Mouse (Mus musculus): ENCODE measurements at regions not wholly inside any gene's neighbourhood (a gene's known extent, or its start where the extent isn't known, plus 50 kb on each side); places are given as distances from the start of the nearest gene placed in this dataset.
A peak's percentile ranks its signal among the peaks of the same experiment; 100 is the strongest.

DNA sequence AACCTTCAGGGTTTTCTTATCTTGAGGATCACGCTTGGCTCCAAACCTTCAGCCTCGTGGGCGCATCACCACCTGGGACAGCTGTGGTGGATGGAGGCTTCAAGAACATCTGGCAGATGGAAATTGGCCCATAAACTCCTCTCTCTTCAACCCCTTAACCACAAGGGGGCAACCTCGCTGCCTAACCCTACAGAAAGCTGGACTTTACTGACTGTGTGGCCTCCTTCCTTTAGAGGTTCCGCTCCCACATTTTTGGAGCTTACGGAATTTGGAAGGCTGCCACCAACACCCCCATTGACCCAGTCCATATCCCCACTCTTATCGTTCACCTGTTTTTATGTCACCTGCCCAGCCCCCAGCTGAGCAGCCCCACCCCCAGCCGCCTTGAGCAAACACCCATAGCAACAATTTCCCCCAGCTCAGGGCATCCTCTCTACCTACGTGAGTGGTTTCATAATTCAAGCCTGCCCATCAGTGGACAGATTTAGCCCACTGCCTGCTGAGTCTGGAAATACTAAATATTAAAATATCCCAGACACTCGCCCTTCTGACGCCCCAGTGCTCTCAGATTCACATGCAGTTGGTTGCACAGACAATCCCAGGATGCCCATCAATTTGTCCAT is 167.0 kb upstream of the Slc22a22 start:
- peak in 1 of 2 experiments; percentile 8 for DNase-seq (ENCODE audit: low spot score in 2 of 2)

DNA sequence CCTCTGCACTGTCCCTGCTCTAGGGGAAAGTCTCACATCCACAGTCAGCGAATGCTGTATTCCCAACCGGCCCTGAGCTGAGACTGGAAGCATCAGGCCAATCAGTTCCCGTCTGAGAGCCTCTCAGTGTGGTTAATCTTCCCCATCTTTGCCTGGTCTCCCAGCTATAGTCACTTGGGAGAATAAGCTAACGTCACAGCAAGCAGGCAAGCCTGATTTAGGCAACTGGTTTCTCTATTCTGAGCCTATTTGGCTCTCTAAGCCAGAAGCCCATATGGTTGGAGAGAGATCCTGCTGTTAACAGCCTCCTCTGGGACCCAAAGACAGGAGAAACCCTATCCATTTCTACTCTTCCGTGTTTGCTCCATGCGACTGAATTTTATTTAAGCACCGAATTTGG is 161.7 kb upstream of the Slc22a22 start:
- DNase-seq (ENCODE audit: low spot score in 2 of 2): no peak

DNA sequence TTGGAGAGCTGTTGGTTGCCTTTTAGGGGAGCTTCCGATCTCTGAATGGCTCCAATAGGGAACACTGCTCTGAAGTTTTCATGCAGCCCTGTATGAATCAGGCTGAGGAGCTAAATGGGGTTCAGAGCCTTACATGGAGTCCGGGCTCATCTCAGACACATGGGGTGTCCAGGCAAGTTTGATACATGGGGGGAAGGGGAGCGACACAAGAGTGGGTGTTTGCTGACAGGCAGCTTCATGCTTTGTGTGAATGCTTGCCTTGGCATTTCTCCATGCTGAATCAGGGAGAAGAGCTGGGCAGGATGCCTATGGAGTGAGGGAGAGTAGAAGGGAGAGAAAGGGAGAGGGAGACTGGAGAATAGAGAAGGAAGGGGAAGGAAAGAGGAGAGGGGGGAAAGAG is 155.6 kb upstream of the Slc22a22 start:
- no peak for DNase-seq (ENCODE audit: low spot score in 2 of 2)

DNA sequence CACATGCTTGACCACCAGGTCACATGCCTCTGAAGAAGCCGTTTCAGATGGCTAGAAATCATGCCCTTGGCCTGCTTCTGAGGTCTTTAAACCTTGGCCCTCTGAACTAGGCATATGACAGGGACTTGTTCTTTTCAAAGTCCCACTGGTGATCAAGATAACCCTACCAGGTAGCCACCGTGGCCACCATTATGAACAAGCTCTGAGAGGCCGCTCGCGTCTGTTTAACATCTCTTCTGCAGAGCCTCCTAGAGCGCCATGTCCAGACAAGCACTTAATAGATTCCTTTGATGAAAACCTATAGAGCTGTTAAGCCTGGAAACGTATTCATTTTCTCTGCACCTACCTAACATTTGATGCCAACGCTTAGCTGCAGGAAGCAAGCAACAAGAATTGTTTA is 155.1 kb upstream of the Slc22a22 start:
- no peak for DNase-seq (ENCODE audit: low spot score in 2 of 2)

DNA sequence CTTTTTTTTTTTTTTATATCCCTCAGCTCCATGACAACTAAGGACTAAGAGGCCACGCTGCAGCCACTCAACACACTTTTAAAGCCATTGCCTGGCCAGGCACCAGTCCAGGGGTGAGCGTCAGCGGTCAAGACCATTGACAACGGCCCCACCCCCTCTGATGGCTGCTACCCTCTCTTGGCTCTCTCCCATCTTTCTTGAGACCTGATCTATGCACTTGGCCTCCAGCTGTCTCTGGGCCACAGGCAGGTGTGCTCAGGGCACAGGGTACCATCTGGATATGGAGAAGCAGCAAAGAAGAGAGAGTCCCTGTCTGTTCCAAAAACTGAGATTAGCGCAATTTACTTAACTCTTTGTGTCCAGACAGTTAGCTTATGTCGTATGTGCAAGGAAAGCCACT is 141.0 kb upstream of the Slc22a22 start:
- no peak for DNase-seq (ENCODE audit: low spot score in 2 of 2)

DNA sequence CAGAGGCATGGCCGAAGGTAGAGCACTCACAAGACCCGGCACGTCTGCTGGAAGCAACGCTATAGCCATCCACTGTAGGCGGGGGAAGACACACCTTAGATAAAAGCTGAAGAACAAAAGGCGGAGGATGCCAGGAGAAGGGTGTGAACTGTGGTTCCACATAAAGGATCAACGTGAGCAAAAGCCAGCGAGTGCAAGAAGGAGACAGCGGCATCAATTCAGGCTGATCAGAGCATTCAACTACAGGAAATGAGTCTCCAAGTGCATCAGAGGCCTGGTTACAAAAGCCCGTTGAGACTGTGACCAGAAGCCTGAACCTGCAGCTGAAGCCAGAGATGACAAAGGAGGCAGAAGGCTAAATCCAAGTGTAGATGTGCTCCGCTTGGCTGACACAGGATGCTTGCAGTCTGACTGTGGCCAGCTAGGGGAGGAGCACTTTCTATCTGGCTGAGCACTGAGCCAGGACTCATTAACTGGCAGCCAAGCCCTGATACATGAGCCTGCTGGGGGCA is 139.5 kb upstream of the Slc22a22 start:
- DNase-seq (ENCODE audit: low spot score in 2 of 2): no peak

DNA sequence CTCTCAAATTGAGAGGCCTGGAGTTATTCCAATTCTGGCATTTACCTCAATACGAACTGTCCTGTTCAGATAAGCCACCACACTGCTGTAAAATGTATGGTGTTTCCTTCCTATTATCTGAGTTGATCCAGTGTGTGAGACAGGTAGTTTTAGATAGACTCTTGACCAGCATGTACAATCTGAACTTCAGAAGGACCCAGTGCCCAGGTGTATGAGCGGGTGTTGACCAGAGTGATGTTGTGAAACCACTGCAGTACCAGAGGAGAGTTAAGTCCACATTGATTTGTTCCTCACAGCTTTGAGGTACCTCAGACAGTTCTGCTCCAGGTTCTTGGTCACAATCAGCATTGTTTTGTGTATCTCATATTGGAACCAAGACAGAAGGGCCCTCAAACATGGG is 132.6 kb upstream of the Slc22a22 start:
- no peak for DNase-seq (ENCODE audit: low spot score in 2 of 2)

DNA sequence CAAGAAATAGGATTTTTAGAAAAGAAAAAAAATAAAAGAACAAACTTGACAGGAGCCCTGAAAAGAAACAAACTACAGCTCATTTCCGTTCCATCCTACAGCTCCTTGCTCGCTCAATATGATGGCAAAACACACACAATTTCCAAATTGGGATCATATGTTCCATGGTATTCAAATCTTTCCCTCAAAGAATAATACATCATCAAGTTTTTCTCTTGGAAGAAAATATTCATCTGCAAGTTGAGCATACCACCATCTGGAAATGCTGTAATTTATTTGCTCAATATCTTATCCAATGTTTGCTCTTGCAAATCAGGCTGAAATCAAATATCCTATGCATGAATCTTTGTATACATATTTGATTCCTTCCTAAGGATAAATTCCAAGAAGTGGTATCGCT is 131.1 kb upstream of the Slc22a22 start:
- DNase-seq (ENCODE audit: low spot score in 2 of 2): no peak

DNA sequence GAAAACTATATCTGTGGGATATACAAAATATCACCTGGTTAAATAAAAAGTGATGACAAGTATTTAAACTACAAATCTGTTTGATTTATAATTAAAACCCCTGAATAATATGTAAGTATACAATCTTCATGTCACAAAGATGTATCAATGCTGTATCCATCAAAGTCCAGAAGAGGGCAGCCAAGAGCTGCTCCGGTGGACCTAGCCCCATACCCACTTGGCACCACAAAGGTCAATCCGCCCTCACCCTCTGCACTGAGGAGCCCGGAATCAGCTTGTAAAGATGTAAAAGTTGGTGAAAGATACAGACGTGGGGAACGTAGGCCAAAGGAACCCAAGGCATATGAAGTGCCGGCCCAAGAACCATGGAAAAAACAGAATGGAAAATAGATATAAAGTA is 123.1 kb upstream of the Slc22a22 start:
- DNase-seq (ENCODE audit: low spot score in 2 of 2): peak in 1 of 2 experiments; percentile 30

DNA sequence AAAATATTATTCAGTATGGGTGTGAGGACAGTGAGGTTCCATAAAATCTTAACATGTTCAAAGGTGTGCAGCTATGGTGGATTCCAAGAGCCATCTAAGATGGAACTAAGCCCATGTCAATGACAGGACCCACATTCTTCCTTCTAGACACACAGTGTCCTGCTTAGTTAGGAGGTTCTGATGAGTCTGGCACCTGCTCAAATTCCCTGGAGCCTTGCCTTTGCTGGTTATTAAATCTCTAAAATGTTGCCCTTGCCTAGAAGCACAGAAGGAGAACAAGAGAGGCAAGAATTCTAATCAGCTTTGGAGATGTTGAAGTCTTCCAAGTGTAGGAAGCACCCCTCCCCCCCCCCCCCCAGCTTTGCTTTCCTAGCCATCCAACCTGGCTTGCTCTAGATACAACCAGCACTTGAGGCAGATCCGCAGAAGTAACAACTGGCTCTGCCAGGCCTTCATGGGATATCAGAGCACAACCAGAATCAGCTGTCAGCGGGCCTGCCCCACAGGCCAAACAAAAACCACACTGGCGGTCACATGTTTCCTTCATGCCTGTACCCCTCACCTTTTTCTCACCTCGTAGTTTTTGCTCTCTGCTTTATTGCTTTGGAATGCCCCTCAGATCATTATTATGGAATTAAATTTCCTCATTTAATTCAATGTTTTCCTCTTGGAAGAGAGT is 116.0 kb upstream of the Slc22a22 start:
- no peak for DNase-seq (ENCODE audit: low spot score in 2 of 2)

DNA sequence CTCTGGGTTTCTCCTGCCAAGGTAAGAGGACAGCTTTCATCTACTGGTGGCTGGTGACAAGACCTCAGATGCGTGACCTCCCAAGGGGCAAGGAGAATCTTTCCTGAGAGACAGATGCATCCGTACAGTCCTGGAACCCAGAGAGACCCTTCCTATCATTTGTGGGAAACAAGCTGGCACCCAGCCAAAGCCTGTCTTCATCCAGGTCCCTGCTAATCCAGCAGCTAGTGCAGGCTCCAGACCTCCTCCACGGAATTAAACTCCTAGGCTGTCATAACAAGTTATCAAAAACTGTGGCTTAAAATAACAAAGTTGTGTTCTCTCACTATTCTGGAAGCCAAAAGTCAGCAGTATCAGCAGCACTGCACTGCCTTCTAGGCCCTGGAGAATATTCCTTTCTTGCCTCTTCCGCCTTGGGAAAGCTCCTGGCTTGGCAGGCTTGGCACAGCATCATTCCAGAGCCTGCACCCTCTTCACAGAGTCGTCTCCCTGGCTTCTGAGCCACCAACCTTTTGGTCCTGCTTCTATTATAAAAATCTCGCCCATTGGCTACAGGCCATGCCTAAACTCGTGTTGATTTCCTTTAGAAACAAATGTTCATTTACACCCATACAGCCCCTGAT is 113.3 kb upstream of the Slc22a22 start:
- no peak for DNase-seq (ENCODE audit: low spot score in 2 of 2)

DNA sequence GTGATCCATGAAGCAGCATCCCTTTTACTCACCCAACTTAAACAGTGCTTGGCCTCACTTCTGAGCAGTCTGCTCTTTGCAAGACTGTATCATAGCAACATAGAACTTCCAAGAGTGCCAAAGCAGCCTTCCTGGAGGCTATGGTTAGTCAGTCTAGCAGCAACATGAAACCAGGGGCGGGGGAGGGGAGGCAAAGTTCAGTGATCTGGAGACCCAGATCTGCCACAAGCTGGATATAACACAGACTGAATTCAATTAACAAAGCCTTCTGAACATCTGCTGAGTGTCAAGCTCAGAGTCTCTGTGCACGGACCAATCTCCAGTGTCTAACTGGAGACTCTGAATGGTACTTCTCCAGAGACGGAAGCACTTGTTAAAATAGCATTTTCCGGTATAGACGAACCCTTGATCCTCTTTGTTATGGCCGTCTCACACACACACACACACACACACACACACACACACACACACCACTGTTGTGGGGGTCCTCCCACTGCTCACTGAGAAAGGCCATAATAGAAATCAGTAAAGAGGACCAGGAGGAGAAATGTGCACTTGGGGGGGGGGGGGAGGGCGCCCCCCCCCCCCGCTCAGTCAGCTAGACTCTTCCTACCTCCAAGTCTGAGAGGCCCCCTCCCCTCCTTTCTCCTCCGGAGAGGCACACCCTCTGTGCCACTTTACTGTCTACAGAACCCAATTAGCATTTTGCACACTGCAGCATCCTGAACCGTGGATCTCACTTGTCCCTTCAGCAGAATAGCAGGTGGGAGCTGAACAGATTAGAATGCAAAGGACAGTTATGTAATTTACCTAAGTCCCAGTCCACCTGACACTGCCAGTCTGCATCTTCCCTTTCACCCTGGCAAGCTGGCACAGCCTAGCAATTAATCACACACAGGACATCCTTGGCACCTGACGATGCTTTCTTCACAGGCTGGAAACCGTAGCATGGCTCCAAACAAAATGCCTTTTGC is 112.3 kb upstream of the Slc22a22 start:
- DNase-seq (ENCODE audit: low spot score in 2 of 2): no peak

DNA sequence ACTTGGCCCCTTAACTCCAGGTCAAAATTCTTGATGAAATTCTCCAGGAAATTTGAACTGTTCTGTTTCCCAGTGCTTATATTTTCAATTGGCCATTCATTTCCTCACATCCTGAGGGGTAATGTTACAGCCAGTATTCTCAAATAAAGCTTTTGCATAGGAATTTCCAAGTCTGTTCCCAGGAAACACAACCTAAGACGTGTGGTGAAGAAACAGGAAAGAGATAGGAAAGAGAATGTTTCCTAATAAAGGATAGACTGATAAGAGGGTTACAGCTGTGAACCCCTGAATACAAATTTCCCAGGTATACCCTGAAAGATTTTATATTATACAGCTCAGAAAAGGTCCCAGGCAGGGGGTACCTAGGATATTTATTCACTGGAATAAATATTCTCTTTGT is 108.0 kb upstream of the Slc22a22 start:
- no peak for DNase-seq (ENCODE audit: low spot score in 2 of 2)

DNA sequence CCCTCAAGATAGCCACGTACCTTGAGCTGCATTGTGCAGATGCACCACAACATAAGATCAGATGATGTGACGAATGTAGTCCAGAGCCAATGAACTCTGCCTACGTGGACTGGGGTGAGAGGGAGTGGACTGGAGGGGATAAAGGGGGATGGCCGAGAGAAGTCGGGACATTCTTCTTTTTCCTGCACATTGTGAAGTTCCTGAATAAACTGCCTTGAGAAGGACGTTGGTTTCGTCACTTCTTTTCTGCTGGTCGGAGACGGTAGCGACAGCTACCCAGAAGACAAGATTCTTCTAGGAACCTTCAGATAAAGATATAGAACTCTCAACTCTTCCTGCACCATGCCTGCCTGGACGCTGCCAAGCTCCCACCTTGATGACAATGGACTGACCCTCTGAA is 107.1 kb upstream of the Slc22a22 start:
- DNase-seq (ENCODE audit: low spot score in 2 of 2): no peak

DNA sequence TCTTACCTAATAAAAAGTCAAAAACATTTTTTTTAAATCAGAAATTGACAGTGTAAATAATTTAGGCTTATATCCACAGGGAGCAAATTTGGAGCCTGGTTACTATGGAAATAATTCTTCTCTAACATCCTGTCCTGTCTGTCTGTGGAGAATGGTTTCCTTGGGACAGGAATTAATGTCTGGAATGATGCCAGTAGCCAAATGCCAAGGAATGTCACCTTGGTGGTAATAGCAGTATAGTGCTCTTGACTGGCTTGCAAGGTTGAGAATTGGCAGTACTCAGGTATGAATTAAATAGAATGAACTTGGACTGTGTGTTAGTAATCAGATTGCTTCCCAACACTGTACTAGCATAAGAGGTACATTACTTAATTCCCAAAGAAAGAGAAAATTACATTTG is 103.8 kb upstream of the Slc22a22 start:
- DNase-seq (ENCODE audit: low spot score in 2 of 2): no peak

DNA sequence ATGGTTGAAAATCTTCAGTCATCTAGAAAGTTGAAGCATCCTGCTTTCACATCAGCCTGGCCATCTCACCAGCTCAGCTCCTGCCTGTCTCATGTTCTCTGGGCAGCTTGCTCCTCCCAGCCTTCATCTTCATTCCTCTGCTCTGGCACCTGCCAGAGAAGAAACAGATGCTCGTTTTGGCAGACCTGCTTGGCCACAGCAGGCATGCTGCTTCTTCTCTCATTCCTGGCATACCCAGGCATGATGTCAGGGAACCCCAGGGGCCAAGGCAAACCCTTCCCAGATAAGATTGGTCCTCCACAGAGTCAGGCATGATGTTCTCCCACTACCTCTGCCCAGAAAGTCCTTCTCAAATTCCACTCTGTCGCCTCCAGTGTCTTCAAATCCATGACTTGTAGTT is 101.4 kb upstream of the Slc22a22 start:
- DNase-seq (ENCODE audit: low spot score in 2 of 2): no peak

DNA sequence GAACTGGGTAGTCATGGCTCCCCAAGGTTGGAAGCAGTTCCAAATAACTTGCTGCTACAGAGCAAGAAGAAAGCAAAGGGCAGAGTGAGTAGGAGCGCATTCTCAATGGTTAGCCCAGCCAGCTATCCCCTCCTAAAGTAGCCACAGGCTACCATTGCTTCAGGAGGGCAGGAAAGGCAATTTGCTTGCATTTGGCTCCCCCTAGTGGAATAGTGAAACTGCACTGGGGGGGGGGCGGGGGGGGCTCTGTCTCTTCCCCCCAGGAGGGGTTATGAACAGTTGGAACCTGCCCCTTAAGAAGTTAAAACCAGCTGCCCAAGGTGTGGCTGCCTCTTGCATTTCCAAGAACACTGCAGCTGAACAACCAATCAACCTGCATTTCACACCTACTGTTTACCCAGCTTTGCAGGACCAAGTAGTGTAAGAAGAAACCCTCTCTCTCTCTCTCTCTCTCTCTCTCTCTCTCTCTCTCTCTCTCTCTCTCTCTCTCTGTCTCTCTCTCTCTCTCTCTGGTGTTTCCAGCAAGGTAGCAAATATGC is 96.7 kb upstream of the Slc22a22 start:
- no peak for DNase-seq (ENCODE audit: low spot score in 2 of 2)

DNA sequence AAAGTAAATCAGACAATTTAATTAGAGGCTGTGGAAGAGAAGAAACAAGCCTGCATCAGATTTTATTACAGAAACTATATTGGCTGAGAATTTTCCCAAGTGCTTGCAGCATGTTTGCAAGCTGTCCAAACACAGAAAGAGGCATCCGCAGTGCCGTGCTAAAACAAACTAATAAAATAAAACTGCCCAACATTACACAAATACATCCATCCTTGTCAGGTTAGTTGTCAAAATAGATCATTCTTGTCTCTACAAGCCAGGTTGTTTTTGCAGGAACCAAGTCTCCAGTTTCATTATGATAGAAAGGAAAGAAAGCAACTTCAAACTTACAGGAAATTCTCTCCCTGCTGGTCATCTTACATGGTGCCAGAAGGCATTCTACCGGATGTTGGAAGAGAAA is 95.0 kb upstream of the Slc22a22 start:
- DNase-seq (ENCODE audit: low spot score in 2 of 2): no peak

DNA sequence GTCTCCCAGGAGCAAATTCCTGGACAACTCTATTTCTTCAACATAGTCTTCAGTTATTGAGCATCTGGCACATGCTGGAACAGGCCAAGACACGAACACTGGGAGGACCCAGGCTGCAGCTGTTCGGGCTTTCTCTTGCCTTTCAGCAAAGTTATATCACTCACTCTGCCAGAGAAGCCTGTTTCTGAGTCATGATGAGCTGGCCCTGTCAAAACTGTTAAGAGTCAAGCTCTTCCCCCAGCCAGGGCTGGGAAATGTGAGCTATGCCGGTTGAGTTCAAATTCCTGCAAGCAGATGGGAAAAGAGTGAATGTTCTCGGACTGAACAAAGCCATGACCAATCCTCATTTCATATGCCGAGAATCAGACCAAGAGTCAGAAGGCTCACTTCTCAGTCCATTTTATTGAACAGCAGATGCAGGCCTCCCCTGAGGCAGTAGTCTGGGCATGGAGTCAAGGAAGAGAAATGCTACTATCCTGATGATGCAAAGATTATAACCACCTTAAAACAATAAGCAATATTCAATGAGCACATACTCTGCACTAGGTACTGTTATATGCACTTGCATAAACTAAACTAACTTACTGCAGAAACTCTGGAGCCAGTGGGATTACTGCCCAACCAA is 90.7 kb upstream of the Slc22a22 start:
- no peak for DNase-seq (ENCODE audit: low spot score in 2 of 2)

DNA sequence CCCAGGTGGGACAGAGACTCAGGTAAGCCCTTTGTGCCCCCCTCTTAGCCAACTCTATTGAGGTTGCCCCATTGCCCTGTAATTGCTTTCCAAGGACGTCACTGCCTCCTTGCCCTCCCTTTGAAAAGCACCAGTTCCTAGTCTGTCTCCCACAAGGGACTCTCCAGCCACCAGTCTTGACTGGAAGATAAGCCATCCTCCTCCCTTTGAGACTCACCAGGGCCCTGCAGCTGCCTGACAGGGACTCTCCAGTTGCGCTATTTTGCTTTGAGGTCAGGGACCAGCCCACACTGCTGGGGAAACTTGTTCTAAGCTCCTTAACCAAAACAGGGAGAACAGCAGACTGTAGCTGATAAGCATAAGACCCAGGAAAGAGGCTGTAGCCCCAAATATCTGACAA is 69.7 kb upstream of the Slc22a22 start:
- DNase-seq (ENCODE audit: low spot score in 2 of 2): no peak

DNA sequence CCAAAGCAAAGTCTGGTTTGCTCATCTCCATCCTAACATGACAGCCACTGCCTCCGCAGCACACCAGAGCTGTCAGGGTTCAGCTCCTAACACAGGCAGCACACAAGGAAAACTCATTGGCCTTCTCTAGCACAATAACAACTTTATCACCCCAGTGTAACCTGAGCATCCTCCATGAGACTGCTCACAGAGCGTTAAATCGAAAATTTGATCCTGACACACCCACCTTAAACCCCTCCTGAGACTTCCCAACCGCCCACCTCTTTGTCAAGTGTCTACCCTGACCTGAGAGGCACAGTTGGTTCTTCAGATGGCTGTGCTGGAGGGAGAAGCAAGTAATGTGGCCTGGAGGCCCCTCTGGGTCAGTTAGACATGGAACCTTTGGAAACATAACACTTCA is 67.7 kb upstream of the Slc22a22 start:
- DNase-seq (ENCODE audit: low spot score in 2 of 2): no peak
